In the genomic region with DNA sequence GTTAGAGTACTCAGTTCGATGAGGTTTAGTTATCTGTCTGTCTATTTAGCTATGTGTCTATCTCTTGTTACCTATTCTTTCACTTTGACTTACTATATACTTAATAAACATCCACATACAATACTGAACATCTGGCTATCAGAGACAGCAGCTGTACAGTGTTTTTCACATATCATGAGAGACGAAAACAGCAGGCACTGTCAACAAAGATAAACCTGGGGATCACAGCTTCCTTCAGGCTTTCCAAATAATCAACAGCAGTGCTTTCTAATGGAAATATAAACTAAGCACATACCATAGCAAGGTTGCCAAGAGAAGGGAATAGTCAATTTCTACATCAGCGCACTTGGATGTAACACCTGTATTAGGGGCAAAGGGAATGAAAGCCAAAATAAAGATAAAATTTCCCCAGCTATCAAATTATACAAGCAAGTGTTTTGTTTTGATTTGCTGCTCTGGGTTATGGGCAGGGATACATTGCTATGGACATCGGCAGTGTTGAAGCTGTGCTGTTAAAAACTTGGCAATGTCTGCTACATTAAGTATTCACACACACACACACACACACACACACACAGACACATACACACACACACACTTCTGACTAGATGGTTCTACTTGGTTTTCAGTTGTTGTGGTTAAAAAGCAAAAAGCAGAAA, we compare ENCODE assay signal across 17 mouse cellular contexts. TPM values are rescaled to one million over a fixed set of nuclear protein-coding genes. Genes with fewer than 3 reads are reported as not detected.
A peak's percentile ranks its signal among the peaks of the same experiment; 100 is the strongest.
DNase-seq lines count a peak whose midpoint lies in the region; ATAC-seq and TF ChIP-seq lines count a peak whose summit lies in the region.
"Had no signal": no experiment of that assay in that cellular context is flagged by ENCODE, and none has a peak within 500 bp of the region (broad histone marks: within the 10 kb centered on the region; RNA-seq: fewer than 3 reads in every experiment).

No protein-coding gene starts in this region.

- intact Hi-C loops in left cerebral cortex, postnatal 10 days (cut with DNase I) = no loop called here

- no peak for ATAC-seq in liver, embryonic 14.5 days (ENCODE audit: insufficient read depth)
- ATAC-seq in liver, embryonic 11.5 days (replicated peaks; ENCODE audit: low FRiP score) = no peak
- ATAC-seq in lung, embryonic 16.5 days (ENCODE audit: low read depth) = peak; percentile 31; the same call in 1 of the 2 replicates
- no peak for ATAC-seq in liver, postnatal 0 days
- ATAC-seq: forebrain, embryonic 13.5 days; forebrain, postnatal 0 days had no signal

- H3K9ac ChIP-seq in liver, embryonic 14.5 days (replicated peaks) = no peak overlapping the region
- no peak overlapping the region for H3K9ac ChIP-seq in liver, embryonic 11.5 days (ENCODE audit: low read depth, low read length)
- no peak overlapping the region for H3K9ac ChIP-seq in lung, embryonic 16.5 days (ENCODE audit: low read length)
- H3K9ac ChIP-seq in liver, postnatal 0 days (replicated peaks) = no peak overlapping the region
- H3K9ac ChIP-seq: embryonic facial prominence, embryonic 13.5 days; forebrain, embryonic 13.5 days; forebrain, postnatal 0 days; heart, embryonic 13.5 days had no signal

- H3K4me1 ChIP-seq in liver, embryonic 14.5 days (replicated peaks; ENCODE audit: control insufficient read depth in 2 of 2, insufficient read depth in 2 of 2, low read length in 1 of 2) = peaks cover 0 to 4% of the 10 kb centered on the region in 2 experiments; a peak in 2 of 4 replicates
- no peaks in the 10 kb centered on the region for H3K4me1 ChIP-seq in liver, embryonic 11.5 days (replicated peaks; ENCODE audit: control insufficient read depth, insufficient read depth, low read length)
- peaks cover 10% of the 10 kb centered on the region for H3K4me1 ChIP-seq in lung, embryonic 16.5 days (replicated peaks; ENCODE audit: control insufficient read depth, insufficient read depth, low read length)
- no peaks in the 10 kb centered on the region for H3K4me1 ChIP-seq in liver, postnatal 0 days (ENCODE audit: insufficient read depth)
- H3K4me1 ChIP-seq: forebrain, embryonic 13.5 days had no signal

- no peak overlapping the region for H3K4me3 ChIP-seq in liver, embryonic 14.5 days (ENCODE audit: insufficient read depth in 1 of 2, low read depth in 2 of 2, low read length in 2 of 2)
- H3K4me3 ChIP-seq in liver, embryonic 11.5 days (ENCODE audit: low read depth, low read length) = no peak overlapping the region
- H3K4me3 ChIP-seq in lung, embryonic 16.5 days (ENCODE audit: low read length) = no peak overlapping the region
- H3K4me3 ChIP-seq in liver, postnatal 0 days (ENCODE audit: low read depth, low read length) = no peak overlapping the region
- H3K4me3 ChIP-seq: embryonic facial prominence, embryonic 13.5 days; forebrain, embryonic 13.5 days; heart, embryonic 13.5 days had no signal

- TF ChIP-seq EP300 in liver, embryonic 14.5 days (IDR thresholded peaks at IDR 0.05; ENCODE audit: low read depth) = peak; percentile 22; the same call in 1 of the 2 replicates
- TF ChIP-seq EP300 in liver, postnatal 0 days (IDR thresholded peaks at IDR 0.05; ENCODE audit: low read depth) = 0 out of 2 replicates have a peak, but pooled peaks have one; percentile 15

- H3K27ac ChIP-seq in liver, embryonic 14.5 days = no peak overlapping the region
- H3K27ac ChIP-seq in liver, embryonic 11.5 days (ENCODE audit: low read depth, low read length) = no peak overlapping the region
- H3K27ac ChIP-seq in lung, embryonic 16.5 days (ENCODE audit: low read length) = no peak overlapping the region
- H3K27ac ChIP-seq in liver, postnatal 0 days (ENCODE audit: low read depth) = no peak overlapping the region
- H3K27ac ChIP-seq: embryonic facial prominence, embryonic 13.5 days; forebrain, embryonic 13.5 days; heart, embryonic 13.5 days had no signal

- no peaks in the 10 kb centered on the region for H3K36me3 ChIP-seq in liver, embryonic 14.5 days (replicated peaks; ENCODE audit: control insufficient read depth, insufficient read depth, low read depth)
- no peaks in the 10 kb centered on the region for H3K36me3 ChIP-seq in liver, embryonic 11.5 days (ENCODE audit: control insufficient read depth, insufficient read depth, low read length)
- no peaks in the 10 kb centered on the region for H3K36me3 ChIP-seq in lung, embryonic 16.5 days (ENCODE audit: control insufficient read depth, insufficient read depth, low read length)
- no peaks in the 10 kb centered on the region for H3K36me3 ChIP-seq in liver, postnatal 0 days (replicated peaks; ENCODE audit: insufficient read depth, low read length)
- H3K36me3 ChIP-seq: embryonic facial prominence, embryonic 13.5 days; heart, embryonic 13.5 days had no signal

- TF ChIP-seq CTCF in liver, embryonic 14.5 days (IDR thresholded peaks at IDR 0.05; ENCODE audit: low read depth) = no peak
- no peak for TF ChIP-seq CTCF in liver, postnatal 0 days (IDR thresholded peaks at IDR 0.05; ENCODE audit: low read depth)

- WGBS in liver, embryonic 14.5 days (ENCODE audit: insufficient replicate concordance) = 47% methylated on average over 4 of the region's 4 CpGs
- WGBS in liver, embryonic 11.5 days = 72% methylated on average over 4 of the region's 4 CpGs
- 46% methylated on average over 4 of the region's 4 CpGs for WGBS in lung, embryonic 16.5 days
- 65% methylated on average over 4 of the region's 4 CpGs for WGBS in liver, postnatal 0 days (ENCODE audit: insufficient replicate concordance)

- H3K27me3 ChIP-seq in liver, embryonic 14.5 days (ENCODE audit: control insufficient read depth, insufficient read depth, low read length) = no peaks in the 10 kb centered on the region
- no peaks in the 10 kb centered on the region for H3K27me3 ChIP-seq in liver, embryonic 11.5 days (replicated peaks; ENCODE audit: control insufficient read depth, insufficient read depth, low read length)
- no peaks in the 10 kb centered on the region for H3K27me3 ChIP-seq in lung, embryonic 16.5 days (ENCODE audit: control insufficient read depth, insufficient read depth, low read depth, low read length)
- H3K27me3 ChIP-seq in liver, postnatal 0 days (ENCODE audit: insufficient read depth, low read length) = no peaks in the 10 kb centered on the region
- H3K27me3 ChIP-seq: embryonic facial prominence, embryonic 13.5 days; forebrain, embryonic 13.5 days; heart, embryonic 13.5 days had no signal

- H3K9me3 ChIP-seq in liver, embryonic 14.5 days (ENCODE audit: control insufficient read depth, low read length) = no peaks in the 10 kb centered on the region
- H3K9me3 ChIP-seq in liver, embryonic 11.5 days (ENCODE audit: control insufficient read depth, low read length) = no peaks in the 10 kb centered on the region
- no peaks in the 10 kb centered on the region for H3K9me3 ChIP-seq in lung, embryonic 16.5 days (ENCODE audit: control insufficient read depth, low read length)
- H3K9me3 ChIP-seq in liver, postnatal 0 days (ENCODE audit: low read length) = no peaks in the 10 kb centered on the region
- H3K9me3 ChIP-seq: embryonic facial prominence, embryonic 13.5 days; forebrain, embryonic 13.5 days; heart, embryonic 13.5 days had no signal

- DNase-seq in liver, embryonic 14.5 days (ENCODE audit: low read depth in 3 of 3, low spot score in 3 of 3) = no peak
- DNase-seq in liver, embryonic 11.5 days (ENCODE audit: low spot score) = no peak
- no peak for DNase-seq in lung, adult 18-20 months
- DNase-seq in liver, postnatal 0 days = no peak
- DNase-seq in left cerebral cortex, postnatal 10 days (ENCODE audit: extremely low spot score in 1 of 2, low spot score in 2 of 2) = no peak
- no peak for DNase-seq in layer of hippocampus, adult 8-10 months (ENCODE audit: low spot score in 2 of 2)
- DNase-seq: adrenal gland, postnatal 25 days; cerebellum, adult 18-20 months; cerebellum, adult 9-11 months; cerebellum, postnatal 36 days; forebrain, postnatal 0 days; gastrocnemius, postnatal 36 days; heart, postnatal 36 days had no signal

- no peak overlapping the region for H3K4me2 ChIP-seq in liver, embryonic 14.5 days (ENCODE audit: low read depth)
- H3K4me2 ChIP-seq in liver, embryonic 11.5 days = no peak overlapping the region
- no peak overlapping the region for H3K4me2 ChIP-seq in lung, embryonic 16.5 days (ENCODE audit: low read depth, low read length)
- no peak overlapping the region for H3K4me2 ChIP-seq in liver, postnatal 0 days (ENCODE audit: low read depth, low read length)
- H3K4me2 ChIP-seq: embryonic facial prominence, embryonic 13.5 days; forebrain, embryonic 13.5 days; heart, embryonic 13.5 days had no signal

RNA-seq across cellular contexts. Expression of a gene that starts 35.2 kb away (rescaled TPM):
- 2.5 and 3.5 TPM in 2 replicates for polyA plus RNA-seq in liver, embryonic 14.5 days (2012; rRNA removed)
- polyA plus RNA-seq in liver, embryonic 14.5 days (2014; fragmentation: Nextera tagmentation; extraction: Ambion mirVana) = 11.7 and 15.5 TPM in 2 replicates
- polyA plus RNA-seq in liver, embryonic 11.5 days (2014; fragmentation: Nextera tagmentation; extraction: Ambion mirVana) = 35.0 and 37.3 TPM in 2 replicates
- polyA plus RNA-seq in lung, embryonic 16.5 days (2015; fragmentation: Nextera tagmentation; extraction: Ambion mirVana) = 44.3 and 45.4 TPM in 2 replicates
- 9.6 and 11.2 TPM in 2 replicates for polyA plus RNA-seq in liver, postnatal 0 days (2015; fragmentation: Nextera tagmentation; extraction: Ambion mirVana)
- total RNA-seq in left cerebral cortex, postnatal 10 days (2021) = 10 to 100 TPM; 83.4 to 86.9 TPM
- total RNA-seq in layer of hippocampus, adult 8-10 months (2022) = 10 to 100 TPM; 49.2 to 56.7 (median 50.9) TPM
